Mouse (Mus musculus) bone marrow macrophage, adult 2 months (primary cell): ENCODE measurements around the gene Sec16a. TPM values are rescaled to one million over a fixed set of nuclear protein-coding genes. Genes with fewer than 3 reads are reported as not detected.

ENCODE experiments used
- H3K27ac ChIP-seq: 2 replicates; pipeline ENCODE4 v1.5.1; 2012; ENCODE audit warnings: low read depth, low read length; ENCODE audit not compliant: insufficient read depth
- H3K4me1 ChIP-seq: 2 replicates; pipeline ENCODE4 v1.6.1; 2012; ENCODE audit warnings: low read length; ENCODE audit not compliant: control insufficient read depth, insufficient read depth
- H3K4me3 ChIP-seq: 2 replicates; pipeline ENCODE4 v1.5.1; 2012; ENCODE audit warnings: mild to moderate bottlenecking, low read length, moderate library complexity; ENCODE audit not compliant: insufficient read depth
- CTCF ChIP-seq: IDR thresholded peaks from 2 replicates; pipeline ENCODE4 v1.5.1; 2012; ENCODE audit warnings: low read depth, mild to moderate bottlenecking, low read length, moderate library complexity
- POLR2A ChIP-seq: IDR thresholded peaks from 2 replicates; pipeline ENCODE4 v1.6.1; 2012; ENCODE audit warnings: mild to moderate bottlenecking, low read depth, low read length, borderline replicate concordance
- polyA plus RNA-seq: library from polyadenylated mRNA; stranded (reverse); fragments of >200 nt; gene quantifications from 2 replicates; pipeline ENCODE4 v1.2.4, GENCODE M21; 2012; ENCODE audit not compliant: missing spikeins, insufficient read depth, insufficient read length

Sec16a gene
- polyA plus RNA-seq, 1 experiment: 41.7 TPM

GRCm38 (mm10) chr2:26459478-26459877, 14.5 kb upstream of the Sec16a start:
- peaks cover 15% of the 10 kb centered on the region for H3K4me1 ChIP-seq
- H3K27ac ChIP-seq: no peak overlapping the region
- H3K4me3 ChIP-seq: no peak overlapping the region
- TF ChIP-seq POLR2A: no peak
- no peak for TF ChIP-seq CTCF

GRCm38 (mm10) chr2:26458402-26459124, 13.5 kb upstream of the Sec16a start:
- H3K27ac ChIP-seq: no peak overlapping the region
- H3K4me1 ChIP-seq: peaks cover 15% of the 10 kb centered on the region
- TF ChIP-seq POLR2A (no peak), CTCF (no peak)
- no peak overlapping the region for H3K4me3 ChIP-seq

- no peak for TF ChIP-seq POLR2A
- peak; percentile 83 for TF ChIP-seq CTCF
- no peak overlapping the region for H3K4me3 ChIP-seq
- H3K27ac ChIP-seq: no peak overlapping the region
- H3K4me1 ChIP-seq: peaks cover 6% of the 10 kb centered on the region
These were observed 4.4 kb upstream of the Sec16a start for GRCm38 (mm10) chr2:26449121-26450060.

GRCm38 (mm10) chr2:26447451-26447850, 2.4 kb upstream of the Sec16a start:
- Histone ChIP-seq H3K4me1 (peaks cover 10% of the 10 kb centered on the region), H3K4me3 (no peak overlapping the region), H3K27ac (no peak overlapping the region)
- no peak for TF ChIP-seq POLR2A
- no peak for TF ChIP-seq CTCF

GRCm38 (mm10) chr2:26446671-26447070, 1.7 kb upstream of the Sec16a start:
- Histone ChIP-seq H3K4me1 (peaks cover 10% of the 10 kb centered on the region), H3K27ac (no peak overlapping the region), H3K4me3 (peak overlapping the region; percentile 83)
- TF ChIP-seq CTCF: no peak
- no peak for TF ChIP-seq POLR2A

DNA sequence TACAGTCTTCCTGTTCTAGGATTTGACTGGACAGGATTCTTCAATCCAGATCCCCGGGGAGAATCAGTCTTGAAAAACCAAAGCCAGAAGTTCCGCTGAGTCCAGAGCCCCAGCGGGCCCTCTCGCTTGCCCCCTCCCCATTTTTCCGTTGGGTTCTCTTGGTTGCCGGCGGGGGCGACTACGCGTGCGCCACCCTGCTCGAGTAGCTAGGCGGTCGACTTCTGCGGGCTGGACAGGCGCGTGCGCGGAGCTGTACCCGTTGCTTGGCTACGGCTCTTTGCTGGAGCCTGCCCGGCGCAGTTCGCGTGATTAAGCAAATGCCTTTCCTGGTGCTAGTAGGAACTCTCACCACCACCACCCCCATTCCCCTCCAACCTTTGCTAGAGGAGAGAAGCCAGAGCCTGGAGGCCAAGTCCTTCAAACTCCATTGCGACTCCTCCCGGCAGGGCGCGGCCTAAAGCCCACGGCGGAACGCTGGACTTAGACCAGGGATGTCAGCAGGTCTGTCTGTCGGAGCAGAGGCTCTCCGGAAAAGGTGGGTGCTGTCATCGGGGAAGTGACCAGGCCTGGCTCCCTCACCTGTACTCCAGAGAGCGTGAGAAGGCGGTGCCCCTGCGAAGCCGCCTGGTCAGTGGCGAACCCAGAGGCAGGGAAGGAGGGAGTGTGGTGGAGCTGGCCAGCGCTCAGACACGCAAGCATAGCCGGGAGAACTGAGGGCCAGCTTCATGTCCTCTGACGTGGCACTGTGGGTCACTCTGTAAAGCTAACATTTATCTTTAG, 840 bp upstream of the Sec16a start:
- peak overlapping the region; percentile 83 for H3K4me3 ChIP-seq
- H3K4me1 ChIP-seq: peaks cover 10% of the 10 kb centered on the region
- H3K27ac ChIP-seq: peak overlapping the region; percentile 72
- TF ChIP-seq CTCF (no peak), POLR2A (no peak)

- Histone ChIP-seq H3K27ac (peak overlapping the region; percentile 39), H3K4me1 (peaks cover 10% of the 10 kb centered on the region), H3K4me3 (peak overlapping the region; percentile 74)
- no peak for TF ChIP-seq CTCF
- no peak for TF ChIP-seq POLR2A
These were observed 648 bp downstream of the Sec16a start for GRCm38 (mm10) chr2:26444368-26444767.

GRCm38 (mm10) chr2:26443876-26444275, 1.1 kb downstream of the Sec16a start:
- peak overlapping the region; percentile 74 for H3K4me3 ChIP-seq
- peaks cover 10% of the 10 kb centered on the region for H3K4me1 ChIP-seq
- no peak overlapping the region for H3K27ac ChIP-seq
- TF ChIP-seq POLR2A: no peak

- peaks cover 10% of the 10 kb centered on the region for H3K4me1 ChIP-seq
- H3K27ac ChIP-seq: no peak overlapping the region
- no peak overlapping the region for H3K4me3 ChIP-seq
- no peak for TF ChIP-seq CTCF
- TF ChIP-seq POLR2A: no peak
These were observed 2.2 kb downstream of the Sec16a start for GRCm38 (mm10) chr2:26442843-26443242.
